Mouse (Mus musculus) spleen, postnatal 4 days (tissue): ENCODE measurements around the gene Lmbrd1.
"Not testable (repeated sequence)": the region's sequence is repeated elsewhere in the genome, so short reads cannot be mapped to it uniquely, and the experiment has no call there.

Source experiments
- DNase-seq, 2 experiments: peaks; one replicate each; pipeline ENCODE4 v3.0.0; 2022; ENCODE audit warnings: low spot score in 2 of 2

Lmbrd1 gene

DNA sequence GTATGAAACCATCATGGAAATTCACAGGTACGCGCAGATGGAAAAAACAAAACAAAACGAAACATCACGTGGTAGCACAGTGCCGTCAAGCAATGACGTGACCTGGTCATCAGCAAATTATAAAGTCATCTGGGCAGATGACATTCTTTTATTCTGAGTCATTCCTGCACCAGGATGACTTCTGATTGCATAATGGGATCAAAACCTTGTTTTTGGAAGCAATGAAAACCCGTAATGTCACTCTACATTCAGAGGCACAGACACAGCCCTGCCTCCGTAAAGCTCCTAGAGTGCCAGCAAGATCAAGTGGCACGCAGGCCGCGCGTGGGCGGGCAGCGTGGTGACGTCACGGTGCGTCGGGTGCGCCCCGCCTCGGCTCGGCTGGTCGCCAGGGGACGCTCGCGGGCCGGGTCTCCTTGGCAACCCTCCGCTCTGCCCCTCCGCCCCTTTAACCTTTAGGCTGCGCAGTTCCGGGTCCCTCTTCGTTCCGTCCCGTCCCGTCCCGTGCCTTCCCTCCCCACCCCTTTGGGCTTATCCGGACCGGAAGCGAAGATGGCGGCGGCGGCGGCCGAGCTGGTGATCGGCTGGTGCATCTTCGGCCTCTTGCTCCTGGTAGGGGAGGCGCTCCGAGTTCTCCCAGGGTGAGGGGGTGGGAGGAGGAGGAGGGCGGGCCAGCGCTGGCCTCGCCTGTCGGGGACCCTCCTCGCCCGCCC, at the start of gene Lmbrd1:
Gene Lmbrd1, plus strand, starts transcription at position 426 of the 713 bp plus-strand sequence.
- peak; percentile 91 to 98 for DNase-seq

- no peak for DNase-seq
Measured at GRCm38 (mm10) chr1:24633553-24634132, 44.8 kb upstream of the Lmbrd1 start.

- no peak for DNase-seq
Measured at GRCm38 (mm10) chr1:24650100-24650499, 28.3 kb upstream of the Lmbrd1 start.

DNA sequence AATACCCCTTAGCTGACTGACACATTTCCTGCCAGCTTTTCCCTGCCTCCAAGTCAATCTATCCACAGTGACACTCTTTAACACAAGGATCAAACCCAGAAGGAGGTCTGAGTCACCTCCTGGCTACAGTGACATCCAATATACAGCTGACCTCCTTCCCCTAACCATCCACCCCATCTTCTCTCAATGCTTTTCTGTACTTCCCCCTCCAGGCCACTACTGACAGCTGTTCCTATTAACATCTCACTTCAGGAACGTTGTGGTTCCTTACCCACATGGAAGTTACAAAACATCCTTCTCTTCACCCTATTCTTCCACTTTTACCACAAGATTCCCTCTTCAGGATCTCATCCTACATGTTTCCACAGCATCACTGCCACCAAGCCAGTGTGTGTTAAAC, 18.5 kb upstream of the Lmbrd1 start:
- no peak for DNase-seq

GRCm38 (mm10) chr1:24660662-24661061, 17.8 kb upstream of the Lmbrd1 start:
- not testable (repeated sequence) for DNase-seq

GRCm38 (mm10) chr1:24661551-24661950, 16.9 kb upstream of the Lmbrd1 start:
- no peak for DNase-seq

DNA sequence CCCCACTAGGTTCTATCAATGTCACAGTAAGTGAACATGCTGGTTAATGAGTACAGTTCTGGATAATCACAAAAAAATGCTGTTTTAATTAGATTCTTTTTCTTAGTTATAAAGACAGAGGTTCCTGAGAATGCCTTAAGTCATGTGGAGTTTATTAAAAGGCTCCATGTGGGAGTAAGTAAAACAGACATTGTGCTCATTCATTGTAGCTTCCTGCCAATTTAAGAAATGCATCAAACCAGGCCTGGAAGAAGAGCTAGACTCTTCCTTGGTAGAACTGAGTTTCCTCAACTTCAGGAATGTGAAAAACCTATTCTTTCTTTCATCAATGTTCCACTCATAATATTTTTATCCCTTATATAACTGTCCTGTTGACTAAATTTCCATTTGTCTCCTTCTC, 14.3 kb upstream of the Lmbrd1 start:
- no peak for DNase-seq

DNA sequence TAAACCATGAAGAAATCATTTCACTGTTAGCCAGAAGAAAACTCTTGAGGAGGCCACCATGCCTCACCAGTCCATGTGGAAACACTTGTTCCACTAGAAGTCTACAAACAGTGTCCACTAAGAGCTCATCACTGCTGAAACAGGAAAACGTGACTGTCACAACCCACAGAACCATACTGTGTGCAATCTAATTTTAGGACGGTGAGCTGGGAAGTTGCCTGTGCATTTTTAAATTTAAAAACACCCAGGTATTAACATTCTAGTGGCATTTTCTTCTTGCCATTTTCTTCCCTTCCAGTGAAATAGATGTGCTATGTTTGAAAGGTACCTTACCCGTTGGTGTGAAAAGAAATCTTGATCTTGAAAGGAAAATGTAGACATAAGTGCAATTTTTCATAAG, 5.2 kb upstream of the Lmbrd1 start:
- no peak for DNase-seq

DNA sequence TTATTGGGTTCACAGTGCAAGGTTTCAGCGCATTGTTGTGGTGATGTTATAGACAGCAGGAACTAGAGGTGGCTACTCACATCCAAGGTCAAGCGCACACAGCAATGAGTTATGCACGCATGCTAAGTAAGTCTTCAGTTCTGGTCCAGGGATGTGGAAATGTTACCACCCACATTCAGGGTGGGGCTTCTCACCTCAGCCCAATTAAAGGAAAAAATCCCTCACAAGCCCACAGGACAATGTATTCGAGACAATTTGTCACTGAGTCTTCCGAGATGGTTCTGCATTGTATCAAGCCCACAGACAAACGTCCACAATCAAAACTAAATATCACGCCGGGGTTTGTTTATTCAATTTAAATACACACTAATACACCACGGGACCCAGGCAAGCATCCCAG, 724 bp upstream of the Lmbrd1 start:
- no peak for DNase-seq

GRCm38 (mm10) chr1:24679071-24679470, 641 bp downstream of the Lmbrd1 start:
- no peak for DNase-seq

- DNase-seq = peak in 1 of 2 experiments; percentile 35
Measured at GRCm38 (mm10) chr1:24680991-24681390, 2.6 kb downstream of the Lmbrd1 start.

GRCm38 (mm10) chr1:24681946-24682345, 3.5 kb downstream of the Lmbrd1 start:
- DNase-seq = no peak

GRCm38 (mm10) chr1:24683947-24684346, 5.5 kb downstream of the Lmbrd1 start:
- DNase-seq = no peak

- peak in 1 of 2 experiments; percentile 33 for DNase-seq
Measured at GRCm38 (mm10) chr1:24685606-24686005, 7.2 kb downstream of the Lmbrd1 start.

GRCm38 (mm10) chr1:24686235-24687021, 8.0 kb downstream of the Lmbrd1 start:
- no peak for DNase-seq

- no peak for DNase-seq
Measured at GRCm38 (mm10) chr1:24697677-24698076, 19.2 kb downstream of the Lmbrd1 start.

DNA sequence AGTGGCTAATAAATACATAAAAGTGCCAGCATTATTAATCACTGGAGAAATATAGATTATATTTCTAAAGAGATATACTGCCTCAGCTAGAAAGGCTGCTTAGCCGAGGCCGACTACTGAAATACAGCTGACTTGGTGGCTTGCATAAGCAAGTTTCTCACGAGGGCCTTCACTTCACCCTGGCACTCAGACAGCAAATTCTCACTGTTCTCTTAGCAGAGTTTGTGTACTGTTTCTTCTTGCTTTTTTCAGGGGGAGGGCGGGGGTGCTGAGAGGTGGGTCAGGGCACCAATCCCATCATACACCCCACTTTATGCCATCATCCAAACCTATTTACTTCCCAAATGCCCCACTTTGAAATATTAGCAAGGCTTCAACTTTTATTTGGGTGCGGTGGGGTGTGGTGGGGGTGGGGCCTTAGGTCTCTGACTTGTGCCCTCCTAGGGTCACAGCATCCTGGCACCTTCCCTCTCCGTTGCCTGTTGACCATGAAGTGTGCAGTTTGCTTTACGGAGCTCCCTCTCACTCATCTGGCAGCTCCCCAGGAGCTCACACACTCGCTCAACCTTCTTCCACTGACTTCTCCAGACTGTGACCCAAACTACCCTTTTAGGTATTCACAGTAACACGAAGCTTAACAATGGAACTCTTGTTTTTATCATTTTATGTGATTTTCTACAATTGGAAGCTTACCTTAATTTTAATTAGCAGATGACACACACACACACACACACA, 19.9 kb downstream of the Lmbrd1 start:
- no peak for DNase-seq

GRCm38 (mm10) chr1:24699320-24699719, 20.9 kb downstream of the Lmbrd1 start:
- DNase-seq = no peak

GRCm38 (mm10) chr1:24700241-24700640, 21.8 kb downstream of the Lmbrd1 start:
- DNase-seq = no peak

- no peak for DNase-seq
Measured at GRCm38 (mm10) chr1:24703821-24704220, 25.4 kb downstream of the Lmbrd1 start.

DNA sequence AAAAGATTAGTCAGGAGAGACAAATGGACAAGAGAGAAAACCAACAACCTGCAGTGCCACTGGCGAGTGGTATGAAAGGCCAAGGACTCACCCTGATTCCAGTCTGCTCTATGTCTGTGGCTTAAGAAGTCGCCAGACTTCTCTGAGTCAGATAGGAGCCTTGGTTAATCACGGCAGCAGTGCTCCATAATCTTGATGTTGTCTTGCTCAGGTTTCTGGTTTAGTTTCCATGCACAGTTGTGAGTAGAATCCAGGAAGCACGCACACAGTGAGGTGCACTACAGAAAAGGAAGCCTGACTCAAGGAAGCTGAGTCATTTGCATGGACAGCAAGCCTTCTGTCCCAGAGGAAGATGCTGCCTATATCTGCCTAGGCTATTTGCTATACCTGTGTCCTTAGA, 37.9 kb downstream of the Lmbrd1 start:
- no peak for DNase-seq

DNA sequence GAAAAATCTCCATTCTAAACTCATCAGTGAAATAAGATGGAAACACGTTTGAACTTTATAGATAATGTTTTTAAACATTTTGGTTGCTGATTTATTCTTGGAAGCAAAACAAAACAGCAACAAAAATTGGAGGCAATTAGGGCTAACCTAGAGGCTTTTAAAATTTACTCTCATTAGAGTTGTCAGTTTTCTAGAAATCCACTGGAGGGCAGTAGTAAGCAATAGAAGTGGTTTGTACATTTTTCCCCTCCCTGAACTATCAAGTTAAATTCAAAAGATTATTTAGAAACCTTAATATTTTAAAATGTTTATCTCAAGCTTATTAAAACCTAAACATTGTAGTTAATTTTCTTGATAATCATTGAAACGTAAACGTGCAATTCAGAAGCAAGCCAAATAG, 41.2 kb downstream of the Lmbrd1 start:
- no peak for DNase-seq
